Mouse (Mus musculus): ENCODE measurements around the gene Susd1.

The Susd1 gene

DNA sequence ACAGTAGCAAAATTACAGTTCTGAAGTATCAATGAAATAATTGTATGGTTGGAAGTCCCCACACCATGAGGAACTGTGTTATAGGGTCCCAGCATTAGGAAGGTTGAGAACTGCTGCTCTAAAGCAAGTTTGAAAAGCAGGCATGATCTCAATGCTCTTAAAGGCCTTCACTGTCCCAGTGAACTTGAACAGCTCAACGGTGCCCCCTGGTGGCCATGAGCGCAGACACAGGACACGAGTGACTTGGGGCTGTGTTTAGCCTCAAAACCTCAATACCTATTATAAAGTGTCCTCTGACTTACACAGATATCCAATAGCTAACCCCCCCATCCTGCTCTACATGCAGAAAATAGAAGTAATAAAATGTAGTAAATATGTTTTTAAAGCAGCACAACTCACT, 97.7 kb downstream of the Susd1 start:
- DNase-seq (ENCODE audit: low read depth, low spot score), result peak; percentile 78

DNA sequence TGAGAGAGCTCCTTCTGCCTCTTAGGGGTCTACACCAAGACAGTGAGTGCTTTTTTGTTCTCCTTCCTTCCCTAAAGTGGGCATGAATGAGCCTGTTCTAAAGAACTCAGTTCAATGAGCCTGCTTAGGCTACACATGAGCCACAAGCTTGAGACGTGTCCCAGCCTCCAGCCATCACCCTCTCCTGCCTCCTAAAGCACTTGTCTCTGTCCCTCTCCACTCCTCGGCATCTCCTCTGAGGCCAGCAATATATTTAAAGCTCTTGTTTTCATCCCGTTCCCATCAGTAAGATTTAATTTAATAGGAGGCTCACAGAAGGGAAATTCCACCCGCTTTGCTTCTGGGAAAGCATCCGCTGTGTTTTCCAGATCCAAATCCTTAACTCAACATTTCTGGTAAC, 98.4 kb downstream of the Susd1 start:
- no peak for DNase-seq (ENCODE audit: low read depth, low spot score)

DNA sequence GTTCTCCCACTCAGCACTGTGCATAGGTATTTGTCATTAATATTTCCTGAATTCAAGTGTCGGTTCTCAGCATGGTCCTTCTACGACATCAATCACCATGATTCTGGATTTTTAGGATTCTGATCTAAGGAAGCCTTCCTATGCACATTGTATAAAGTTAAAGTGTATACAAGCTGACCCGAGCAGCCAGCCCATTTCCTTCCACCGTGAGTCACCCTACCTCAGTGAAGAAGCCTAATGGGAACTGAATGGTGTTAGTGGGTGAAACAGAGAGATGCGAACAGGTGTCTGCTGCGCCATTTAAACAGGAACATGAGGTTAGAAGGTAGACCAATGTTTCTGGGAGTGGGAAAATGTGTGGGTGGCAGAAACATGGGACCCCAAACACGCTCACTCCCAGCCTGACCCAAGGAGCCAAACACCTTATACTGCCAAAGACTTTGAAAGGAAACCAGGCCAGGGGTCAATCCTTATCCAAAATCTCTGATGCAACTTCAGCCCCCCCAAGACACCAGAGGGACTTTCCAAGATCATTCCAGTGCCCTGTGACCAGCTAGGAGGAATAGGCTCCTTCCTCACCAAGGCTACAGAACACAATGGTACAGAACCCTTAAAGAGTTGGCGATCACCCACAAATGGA, 99.4 kb downstream of the Susd1 start:
- DNase-seq (ENCODE audit: low read depth, low spot score), result no peak

DNA sequence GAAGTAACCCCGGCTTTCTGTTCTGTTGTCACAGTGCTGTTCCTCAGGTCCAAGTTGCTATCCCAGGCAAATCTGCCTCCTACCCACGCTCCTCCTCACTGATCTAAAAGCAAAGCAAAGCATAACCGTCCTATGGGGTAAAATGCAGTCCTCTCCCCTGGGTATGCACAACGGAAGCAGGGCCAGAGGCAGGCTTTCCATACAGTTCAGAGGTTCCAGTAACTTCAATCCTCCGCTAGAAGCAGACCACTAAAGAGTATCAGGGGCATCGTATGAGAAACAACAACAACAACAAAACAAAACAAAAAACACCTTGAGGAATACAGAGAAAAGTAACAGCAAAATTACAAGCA, 100.9 kb downstream of the Susd1 start:
- no peak for DNase-seq (ENCODE audit: low read depth, low spot score)

DNA sequence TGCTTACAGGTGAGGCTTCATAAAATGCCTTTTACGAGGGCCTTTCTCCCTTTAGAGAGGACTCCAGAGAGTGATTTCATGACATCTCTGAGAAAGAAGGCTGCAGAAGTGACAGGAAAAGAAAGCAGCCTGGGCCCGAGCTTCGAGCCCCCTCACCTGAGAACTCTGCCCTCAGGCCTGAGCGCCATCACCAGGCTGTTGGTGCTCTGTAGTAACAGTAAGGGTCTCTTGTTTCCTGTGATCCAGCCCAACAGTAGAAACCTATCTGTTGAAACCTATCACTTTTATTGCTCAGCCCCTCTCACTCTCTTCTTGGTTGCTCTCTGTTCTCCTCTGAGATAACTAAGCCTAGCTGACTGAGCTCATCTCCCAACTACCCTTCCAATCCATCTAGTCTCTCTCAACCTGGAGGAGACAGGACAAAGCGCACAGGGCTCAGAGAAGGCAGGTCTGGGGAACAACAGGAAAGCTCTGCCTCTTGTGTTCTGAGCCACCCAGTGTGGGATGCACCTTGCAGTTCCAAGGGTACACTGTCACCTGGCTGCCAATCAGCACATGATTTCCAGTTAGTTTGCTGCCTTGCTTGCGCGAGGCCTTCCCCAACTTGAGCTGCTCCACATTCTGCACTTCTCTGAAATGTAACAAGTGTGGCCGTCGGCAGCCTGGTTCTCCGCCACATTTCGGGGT, 101.4 kb downstream of the Susd1 start:
- no peak for DNase-seq (ENCODE audit: low read depth, low spot score)

DNA sequence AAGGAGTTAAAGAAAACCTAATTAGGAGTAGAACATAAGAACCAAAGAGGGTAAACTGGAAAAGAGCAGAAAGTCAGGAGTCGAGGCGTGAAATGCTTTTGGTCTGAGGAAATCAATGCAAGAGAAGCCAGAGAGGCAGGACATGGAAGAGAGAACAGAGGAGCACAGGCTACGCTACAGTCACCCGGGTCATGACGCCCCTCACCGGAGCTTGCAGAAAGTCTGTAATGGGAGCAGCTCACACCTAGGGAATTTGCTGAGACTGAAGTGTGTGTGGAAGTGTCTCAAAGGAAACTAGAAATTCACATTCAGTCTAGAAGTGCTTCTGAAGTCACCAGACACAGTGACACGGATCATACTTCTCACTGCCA, 102.0 kb downstream of the Susd1 start:
- no peak for DNase-seq (ENCODE audit: low read depth, low spot score)

DNA sequence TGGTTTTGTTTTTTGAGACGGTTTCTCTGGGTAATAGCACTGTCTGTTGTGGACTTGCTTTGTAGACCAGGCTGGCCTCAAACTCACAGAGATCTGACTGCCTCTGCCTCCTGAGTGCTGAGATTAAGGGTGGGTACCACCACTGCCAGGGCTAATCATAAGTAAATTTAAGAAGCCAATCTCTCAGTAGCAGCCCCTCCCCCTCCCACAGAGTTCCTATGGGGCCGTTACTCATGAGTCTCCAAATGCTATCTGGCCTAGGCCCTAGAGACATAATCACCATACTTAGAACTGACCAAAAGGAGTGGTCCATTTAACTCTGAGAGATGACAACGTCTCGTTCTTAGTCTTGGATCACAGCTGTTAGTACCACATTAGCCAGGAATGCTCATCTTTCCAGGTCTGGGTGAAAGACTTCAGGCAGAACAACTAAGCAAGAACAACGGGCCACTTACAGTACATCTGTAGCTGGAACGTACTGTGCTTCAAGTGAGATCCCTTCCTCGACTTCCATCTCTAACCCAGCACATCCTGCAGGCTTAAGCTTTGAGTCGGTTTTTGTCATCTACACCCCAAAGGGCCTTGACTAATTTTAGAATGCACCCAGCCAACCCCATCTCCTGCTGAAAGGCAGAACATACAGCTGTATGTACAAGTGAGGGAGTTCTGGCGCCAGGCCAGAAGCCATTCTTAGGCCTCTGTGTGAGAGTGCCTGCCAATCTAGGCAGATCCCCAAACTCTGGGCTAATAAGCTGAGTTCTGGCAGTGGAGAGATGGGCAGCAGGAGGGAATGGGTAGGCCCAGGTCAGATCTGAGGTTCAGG, 102.6 kb downstream of the Susd1 start:
- DNase-seq (ENCODE audit: low read depth, low spot score), result no peak

DNA sequence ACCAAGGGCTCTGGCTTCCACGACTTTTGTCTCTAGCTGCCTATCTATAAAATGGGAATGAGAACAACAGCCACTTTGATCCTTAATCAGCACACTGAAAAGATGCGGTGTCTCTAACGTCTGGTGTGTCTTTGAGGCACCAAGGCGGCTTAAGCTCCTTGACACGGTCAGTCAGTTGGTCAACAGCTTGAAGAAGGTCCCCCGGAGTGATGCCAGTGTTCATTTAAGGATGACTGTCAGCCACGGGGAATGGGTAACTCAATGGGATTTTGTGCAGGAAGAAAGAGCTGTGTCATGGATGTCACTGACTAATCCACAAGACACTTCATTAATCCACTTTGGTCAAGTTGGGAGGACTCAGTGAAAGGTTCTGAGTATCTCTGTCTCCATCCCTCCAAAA, 103.3 kb downstream of the Susd1 start:
- no peak for DNase-seq (ENCODE audit: low read depth, low spot score)

DNA sequence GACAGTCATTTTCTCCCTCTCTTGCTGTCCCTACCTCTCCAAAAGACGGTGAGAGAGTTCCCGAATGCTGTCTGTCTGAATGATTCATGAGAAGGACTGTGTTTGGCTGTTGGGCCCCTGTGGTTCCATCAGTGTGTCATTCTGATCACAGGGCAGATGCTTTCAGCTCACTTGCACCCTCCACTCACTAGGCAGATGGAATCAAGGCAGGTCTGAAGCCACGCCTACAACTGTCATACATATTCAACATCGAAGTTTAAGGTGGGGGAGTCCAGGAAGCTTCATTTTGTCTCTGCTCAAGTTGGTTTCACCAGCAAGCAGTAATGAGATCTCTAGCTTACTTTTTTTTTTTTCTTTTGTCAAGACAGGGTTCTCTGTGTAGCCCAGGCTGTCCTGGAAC, 104.2 kb downstream of the Susd1 start:
- no peak for DNase-seq (ENCODE audit: low read depth, low spot score)

DNA sequence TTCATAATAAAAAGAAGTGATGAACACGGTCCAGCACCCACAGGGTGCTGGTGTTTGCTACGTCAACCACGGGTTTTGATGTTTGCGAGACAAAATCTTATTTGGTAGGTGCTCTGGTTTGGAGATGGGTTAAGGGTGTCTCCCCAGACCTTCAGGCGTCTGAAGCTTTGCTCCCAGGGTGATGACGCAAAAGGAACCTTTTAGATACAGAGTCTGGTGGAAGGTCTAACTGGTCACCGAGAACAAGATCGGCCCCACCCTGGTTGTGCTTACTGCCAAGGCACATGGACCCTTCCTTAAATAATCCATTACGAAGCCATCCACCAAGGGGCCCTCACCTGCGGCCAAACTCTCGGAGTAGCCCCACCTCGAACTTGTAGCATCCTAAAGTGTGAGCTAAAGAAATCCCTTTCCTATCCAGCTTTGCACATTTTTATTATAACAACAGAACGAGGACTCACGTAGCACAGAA, 105.0 kb downstream of the Susd1 start:
- DNase-seq (ENCODE audit: low read depth, low spot score), result no peak

DNA sequence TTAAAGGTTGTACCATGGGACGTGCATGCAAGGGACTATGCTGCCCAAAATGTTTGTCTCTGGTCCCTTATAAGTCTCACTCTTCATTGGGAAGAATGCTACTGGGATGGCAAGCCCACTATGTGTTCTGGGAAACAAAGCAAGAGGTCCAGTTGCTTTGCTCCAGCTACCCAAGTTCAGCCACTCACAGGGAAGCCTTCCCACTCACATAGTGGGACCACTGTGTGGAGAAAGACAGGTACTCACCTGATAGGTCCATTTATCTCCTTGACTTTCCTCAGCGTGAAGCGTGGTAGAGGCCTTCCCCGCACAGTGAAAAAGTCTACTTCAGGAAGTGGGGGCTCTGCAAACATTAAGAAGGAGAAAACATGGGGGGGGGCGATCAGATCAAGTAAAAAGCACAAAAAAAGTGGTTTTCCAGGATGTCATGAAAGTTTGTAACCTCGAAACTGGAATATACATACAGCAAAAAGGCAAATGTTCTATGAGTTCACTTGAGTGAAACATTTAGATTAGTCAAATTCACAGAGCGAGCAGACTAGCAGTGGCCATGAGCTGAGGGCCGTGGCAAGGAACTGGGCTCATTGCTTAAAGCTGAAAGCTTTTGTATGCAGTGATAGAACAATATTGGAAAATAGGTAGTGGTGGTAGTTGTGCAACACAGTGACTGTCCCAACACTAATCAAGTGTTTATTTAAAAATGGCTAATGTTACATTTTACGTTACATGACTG, 105.6 kb downstream of the Susd1 start:
- no peak for DNase-seq (ENCODE audit: low read depth, low spot score)

DNA sequence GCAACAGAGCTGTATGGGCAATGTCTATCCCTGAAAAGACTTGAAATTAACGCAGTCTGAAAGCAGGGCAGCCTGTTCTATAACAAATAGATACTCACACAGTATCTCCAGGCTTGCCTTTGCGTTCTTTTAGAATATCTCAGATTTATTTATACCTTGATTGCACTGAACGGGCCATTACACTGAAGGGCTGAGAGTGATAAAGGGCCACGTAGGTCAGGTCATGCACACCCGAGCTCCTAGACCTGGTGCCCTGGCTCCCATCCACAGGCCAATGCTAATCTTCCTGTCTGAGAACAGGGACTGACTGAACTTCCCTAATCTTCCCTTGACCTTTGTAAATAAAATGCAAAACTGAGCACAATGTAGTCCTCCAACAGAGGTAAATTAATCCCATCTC, 106.3 kb downstream of the Susd1 start:
- no peak for DNase-seq (ENCODE audit: low read depth, low spot score)

DNA sequence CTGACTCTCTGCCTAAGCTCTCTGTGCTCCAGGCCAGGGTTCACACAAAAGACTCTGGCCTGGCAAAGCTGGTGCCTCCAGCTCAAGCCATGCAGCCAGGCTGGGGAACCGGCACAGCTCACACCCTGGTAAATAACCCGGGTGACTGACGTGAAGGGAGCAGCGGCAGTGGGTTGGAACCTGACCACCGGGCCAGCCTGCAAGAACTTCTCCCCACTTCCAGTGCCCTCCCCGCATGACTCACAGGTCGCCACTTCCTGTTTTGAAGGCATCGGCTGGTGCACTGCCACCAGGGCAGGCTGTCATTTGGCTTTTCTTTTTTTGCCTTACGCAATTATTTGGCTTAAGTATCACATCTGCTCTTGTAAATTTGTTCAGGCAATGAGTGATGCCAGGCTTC, 106.8 kb downstream of the Susd1 start:
- no peak for DNase-seq (ENCODE audit: low read depth, low spot score)

DNA sequence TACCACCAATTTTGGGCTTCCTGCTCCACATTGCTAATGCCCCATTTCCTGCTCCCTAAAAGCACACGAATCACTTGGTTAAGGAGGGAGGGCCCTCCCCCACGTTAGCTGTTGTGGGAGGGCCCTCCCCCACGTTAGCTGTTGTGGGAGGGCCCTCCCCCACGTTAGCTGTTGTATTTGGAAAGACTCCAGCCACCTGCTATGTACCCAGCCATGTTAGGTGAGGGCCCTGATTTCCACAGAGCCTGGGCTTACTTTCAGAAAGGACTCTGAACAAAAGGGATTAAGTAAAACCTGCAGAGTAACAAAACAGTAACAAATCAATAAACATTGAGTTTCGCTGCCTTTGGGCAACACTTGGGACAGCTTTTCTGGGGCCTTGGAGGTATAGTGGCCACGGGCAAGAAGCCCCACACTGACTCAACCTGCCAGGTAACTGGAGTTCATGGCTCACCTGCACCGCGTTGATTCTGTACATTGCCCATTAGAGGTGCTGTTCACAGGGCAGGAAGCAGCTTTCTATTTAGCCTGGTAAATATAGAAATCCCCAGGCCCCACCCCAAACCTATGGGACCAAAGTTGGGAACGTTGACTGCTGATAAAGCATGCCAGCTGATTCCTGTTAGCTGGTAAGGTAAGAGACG, 107.3 kb downstream of the Susd1 start:
- no peak for DNase-seq (ENCODE audit: low read depth, low spot score)

DNA sequence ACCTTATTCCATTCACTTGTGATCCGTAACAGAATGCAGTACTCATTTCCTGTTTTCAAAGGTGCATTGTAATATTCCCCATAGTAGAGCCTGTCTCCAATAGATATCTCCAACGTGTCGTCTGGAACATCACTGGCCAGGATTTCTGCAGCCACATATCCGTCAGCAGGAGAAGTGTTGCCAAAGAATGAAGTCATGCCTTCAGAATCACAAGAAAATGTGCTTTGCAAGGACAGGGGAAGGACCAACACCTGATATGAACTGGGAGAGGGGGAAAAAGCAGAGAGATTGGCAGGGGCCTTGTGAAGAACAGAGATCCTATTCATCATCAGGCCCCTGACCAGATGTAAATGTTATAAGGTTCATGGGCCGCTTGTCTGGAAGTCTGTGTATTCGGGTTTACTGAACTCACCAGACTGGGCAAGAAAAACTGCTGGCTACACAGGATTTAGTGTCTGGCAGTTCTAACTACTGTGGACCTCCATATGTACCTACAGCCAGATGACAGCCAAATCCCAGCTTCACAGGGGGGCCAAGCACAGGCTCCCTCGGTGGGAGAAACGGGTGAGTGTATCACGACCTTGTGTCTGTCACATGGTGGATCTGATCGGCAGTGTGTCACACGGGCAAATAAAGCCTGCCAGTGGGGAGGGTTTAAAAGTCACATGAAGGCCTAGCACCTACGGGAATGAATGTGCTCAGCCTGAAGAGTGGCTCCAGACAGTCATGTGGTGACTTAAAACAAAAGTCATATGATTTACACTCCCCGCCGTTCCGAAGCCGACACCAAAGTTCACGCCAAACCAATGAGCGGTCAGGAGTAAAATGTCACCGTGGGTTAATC, 108.8 kb downstream of the Susd1 start:
- DNase-seq (ENCODE audit: low read depth, low spot score), result no peak

DNA sequence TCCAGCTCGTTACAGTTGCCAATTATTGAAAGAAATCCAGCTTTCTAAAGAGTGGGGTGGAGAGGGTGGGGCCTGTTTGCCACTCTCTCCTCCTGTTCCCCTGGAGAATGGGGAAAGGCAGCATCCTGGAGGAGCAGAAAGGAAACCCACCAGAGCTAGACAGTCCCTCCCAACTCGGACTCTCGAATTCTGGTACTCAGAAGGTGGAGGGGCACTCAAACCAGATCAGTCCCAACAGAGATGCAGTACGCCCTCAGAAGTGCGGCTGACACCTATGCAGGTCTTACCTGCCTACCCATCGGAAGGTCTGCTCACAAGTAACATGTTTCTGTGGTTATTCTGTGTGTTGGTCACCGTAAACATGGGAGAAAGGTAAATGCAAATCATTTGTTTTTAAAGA, 109.6 kb downstream of the Susd1 start:
- DNase-seq (ENCODE audit: low read depth, low spot score), result no peak

DNA sequence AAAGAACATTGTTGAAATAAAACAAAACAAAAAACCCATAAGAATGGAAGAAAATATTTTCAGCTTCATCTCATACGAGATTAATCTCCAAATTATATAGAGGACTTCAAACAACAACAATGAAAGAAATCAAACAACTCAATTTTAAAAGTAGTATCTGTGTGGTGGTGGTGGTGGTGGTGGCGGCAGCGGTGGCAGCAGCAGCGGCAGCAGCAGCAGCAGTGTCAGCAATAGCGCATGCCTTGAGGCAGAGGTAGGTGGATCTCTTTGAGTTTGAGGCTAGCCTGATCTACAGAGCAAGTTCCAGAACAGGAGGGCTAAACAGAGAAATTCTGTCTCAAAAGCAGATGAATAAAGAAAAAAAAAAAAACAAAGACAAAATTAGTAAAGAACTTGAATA, 110.4 kb downstream of the Susd1 start:
- DNase-seq (ENCODE audit: low read depth, low spot score), result no peak

DNA sequence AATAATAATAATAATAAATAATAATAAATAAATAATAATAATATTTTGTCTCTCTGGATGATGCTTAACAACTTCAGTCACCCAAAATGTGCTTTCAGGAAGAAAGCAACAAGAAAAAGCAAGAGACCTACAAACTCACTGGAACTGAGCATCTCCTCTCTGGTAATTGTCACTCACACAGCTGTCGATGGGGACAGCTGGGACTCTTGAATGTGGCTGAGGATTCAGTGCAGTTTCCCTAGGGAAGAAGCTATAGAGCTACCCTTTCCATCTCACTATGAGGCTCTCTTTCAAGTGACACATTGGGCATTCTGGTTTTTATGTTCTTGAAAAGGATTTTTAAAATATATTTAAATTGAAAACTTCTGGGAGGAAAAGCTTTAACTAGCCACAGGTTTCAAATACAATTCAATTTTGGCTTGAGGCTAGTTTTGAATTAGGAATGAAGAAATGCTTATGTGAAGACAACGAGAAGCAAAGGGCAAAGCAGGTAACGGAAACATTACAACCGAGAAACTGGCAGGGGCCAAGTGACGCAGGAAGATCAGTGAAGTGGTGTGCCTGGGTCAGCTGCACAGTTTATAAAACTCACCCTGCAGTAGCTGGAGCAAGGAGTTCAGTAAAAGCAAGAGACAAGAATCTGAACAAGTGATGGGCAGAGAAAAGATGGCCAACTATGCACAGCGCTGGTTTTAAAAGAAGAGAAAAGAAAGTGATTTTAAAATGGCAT, 112.2 kb downstream of the Susd1 start:
- no peak for DNase-seq (ENCODE audit: low read depth, low spot score)

DNA sequence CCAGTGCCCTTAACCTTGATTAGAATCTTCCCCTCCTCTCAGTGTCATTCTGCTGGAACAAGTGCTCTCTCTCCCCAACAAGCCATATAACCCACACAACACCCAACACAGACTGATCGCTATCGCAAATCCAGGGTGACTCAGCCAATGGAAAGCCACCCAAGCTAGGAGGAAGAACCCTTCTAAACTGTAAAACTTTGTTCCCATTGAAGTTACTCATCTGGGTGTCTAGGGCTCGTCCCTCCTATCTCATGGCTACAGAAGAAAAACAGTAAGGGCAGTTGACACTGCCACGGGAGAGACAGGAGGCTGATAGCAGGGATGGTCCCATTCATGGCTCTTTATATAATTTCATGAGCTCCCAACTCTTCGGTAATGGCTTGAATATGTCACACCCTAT, 114.1 kb downstream of the Susd1 start:
- no peak for DNase-seq (ENCODE audit: low read depth, low spot score)

DNA sequence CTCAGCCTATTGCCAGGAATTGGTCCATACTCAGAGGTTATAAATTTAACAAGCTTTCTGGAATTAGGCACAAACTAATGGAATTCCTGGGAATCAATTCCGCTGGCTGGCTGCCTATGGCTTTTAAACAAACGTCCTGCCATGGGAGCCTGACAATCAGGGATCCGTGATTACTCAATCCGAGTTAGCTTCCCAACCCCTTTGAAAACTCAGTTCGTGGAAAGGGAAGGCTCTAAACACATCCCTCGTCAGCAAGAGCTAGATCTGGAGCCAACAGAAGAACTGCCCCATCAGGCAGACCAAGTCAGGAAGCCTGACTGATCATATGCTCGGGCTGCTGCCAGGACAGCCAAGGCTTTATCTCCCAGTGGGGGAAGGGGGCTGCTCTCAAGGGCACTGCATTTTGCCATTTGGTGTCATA, 115.2 kb downstream of the Susd1 start:
- DNase-seq (ENCODE audit: low read depth, low spot score), result no peak

Data from forelimb bud, embryonic 11.5 days (tissue).